Mouse (Mus musculus): ENCODE results near the gene Aldh1l1.

Gene Aldh1l1

DNA sequence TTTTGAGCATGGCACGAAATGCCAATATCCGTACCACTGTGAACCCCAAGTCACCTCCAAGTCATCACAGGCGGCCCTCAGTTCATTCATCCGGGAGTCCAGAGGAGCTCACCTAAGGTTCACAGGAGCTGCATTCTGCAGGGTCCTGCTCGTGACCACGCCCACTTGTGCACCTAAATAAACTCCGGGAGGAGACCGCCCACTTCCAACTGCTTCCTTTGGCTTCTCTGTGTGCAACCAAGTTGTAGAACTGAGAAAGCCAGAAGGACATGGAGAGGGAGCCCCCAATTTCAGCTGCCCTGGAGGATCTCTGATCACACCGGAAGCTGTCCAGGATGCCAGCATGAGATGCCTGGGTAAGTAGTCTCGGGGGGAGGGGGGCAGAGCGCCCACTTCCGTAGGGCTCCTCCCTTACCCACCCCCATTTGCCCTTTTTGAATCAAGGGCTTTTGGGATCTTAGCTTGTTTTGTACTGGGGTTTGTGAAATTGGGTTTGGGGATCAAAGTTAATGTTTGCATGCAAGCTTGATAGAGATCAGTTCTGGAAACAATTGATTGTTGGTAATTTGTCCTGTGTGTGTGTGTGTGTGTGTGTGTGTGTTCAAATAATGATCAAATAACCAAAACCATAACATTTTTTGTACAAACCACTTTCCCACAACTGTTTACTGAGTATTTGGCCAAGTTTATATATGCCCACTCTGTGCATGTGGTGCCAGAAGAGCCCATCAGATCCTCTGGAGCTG lies at the start of gene Aldh1l1:
Gene Aldh1l1 (plus strand): TSS at position 252 of the 746 bp plus-strand sequence.
- DNase-seq (ENCODE audit: low spot score in 2 of 2), result no peak

DNA sequence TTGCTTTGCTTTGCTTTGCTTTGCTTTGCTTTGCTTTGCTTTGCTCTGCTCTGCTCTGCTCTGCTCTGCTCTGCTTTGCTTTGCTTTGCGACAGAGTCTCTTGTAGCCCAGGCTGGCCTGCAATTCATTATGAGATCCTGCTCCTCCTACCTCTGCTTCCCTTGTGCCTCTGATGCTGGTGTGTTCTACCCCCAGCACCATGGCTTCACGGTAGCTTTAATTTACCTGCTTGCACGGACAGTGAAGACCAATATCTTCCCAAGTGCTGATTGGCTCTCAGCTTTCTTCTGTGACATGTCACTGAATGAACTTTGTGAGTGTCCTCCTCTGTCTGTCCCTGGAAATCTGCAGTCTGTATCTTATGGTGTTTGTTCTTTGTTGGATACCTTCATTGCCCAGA lies 49.2 kb upstream of the Aldh1l1 start:
- DNase-seq (ENCODE audit: low spot score in 2 of 2), result no peak

DNA sequence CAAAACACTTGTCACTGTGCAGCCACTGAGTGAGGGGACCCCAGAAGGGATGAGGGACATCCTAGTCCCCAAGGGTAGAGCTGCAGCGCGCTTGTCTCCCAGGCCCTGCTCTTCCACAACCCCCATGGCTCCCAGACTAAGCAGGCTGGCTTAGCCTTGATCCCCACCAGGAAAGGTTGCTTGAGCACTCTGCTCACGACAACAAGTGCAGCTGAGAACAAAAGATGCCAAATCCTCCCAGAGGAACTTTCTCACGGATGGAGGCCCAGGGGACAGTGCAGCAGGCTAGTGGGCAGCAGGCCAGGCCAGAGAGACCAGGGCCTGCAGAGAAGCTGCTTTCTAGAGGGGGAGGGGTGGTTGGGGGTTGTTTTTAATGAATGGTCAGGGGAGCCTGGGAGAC lies 39.3 kb upstream of the Aldh1l1 start:
- no peak for DNase-seq (ENCODE audit: low spot score in 2 of 2)

DNA sequence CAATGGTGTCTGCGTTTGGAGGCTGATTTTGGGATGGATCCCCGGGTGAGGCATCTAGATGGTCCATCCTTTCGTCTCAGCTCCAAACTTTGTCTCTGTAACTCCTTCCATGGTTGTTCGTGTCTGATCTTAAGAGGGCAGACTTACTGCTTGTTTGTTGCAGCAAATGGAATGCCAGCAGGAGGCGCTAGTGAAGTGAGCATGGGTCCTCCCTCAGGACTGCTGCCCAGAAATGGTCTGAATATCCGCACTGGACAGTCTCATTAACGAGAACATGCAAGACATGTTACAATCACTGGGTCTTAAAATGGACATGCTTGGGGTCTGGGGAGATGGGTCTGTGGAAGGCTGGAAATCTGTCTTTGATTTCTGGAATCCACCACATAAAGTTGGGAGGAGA lies 36.0 kb upstream of the Aldh1l1 start:
- peak; percentile 62 to 66 for DNase-seq (ENCODE audit: low spot score in 2 of 2)

DNA sequence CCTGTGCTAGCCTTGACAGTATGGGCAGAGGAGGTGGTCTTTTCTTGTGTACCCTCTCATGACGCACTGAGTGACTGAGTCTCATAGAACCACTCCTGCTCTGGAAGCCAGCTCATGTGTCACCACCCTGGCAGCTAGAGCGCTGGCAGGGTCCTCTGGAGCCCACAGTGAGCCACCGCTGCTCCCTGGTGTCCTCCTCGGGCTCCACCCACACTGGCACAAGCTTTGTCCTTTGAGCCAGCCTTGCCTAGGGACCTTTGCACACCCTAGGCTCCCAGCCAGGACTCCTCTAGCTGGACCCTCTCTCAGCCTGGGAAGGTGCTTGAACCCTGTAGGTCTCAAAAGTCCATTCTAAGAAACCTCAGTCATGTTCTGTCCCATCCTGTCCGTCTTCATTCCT lies 35.5 kb upstream of the Aldh1l1 start:
- no peak for DNase-seq (ENCODE audit: low spot score in 2 of 2)

DNA sequence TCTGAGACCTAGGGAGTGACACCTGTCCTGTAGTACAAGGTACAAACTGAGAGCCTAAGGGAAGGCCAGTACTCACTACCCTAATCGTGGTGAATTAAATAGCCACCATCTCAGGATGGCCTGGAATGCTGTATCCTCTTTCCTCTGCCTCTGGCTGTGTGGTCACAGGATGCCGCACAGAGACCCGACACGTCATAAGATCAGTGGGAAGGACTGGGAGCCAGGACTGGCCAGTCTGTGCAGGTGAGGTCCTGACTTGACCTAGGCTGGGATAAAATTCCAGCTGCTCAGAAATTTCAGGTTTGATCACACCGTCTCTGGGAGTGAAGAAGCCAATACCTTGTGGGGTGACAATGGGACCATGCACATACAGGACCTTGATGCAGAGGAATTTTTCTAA lies 34.7 kb upstream of the Aldh1l1 start:
- DNase-seq (ENCODE audit: low spot score in 2 of 2), result no peak

DNA sequence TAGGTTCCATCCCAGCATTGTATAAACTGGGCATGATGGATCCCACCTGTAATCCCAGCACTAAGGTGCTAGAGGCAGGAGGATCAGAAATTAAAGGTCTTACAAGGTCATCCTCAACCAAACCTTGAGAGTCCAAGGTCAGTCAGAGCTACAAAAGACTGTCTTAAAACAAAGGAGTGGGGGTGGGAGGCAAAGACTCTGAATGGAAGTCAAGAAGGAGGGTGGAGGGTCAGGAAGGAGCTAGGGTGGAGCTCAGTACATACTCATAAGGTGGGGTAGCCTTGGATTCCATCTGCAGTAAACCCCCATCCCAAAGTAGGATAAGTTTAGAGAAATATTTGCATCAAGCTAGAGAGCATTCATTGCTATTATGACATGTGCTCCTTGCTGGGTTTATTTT lies 33.6 kb upstream of the Aldh1l1 start:
- no peak for DNase-seq (ENCODE audit: low spot score in 2 of 2)

DNA sequence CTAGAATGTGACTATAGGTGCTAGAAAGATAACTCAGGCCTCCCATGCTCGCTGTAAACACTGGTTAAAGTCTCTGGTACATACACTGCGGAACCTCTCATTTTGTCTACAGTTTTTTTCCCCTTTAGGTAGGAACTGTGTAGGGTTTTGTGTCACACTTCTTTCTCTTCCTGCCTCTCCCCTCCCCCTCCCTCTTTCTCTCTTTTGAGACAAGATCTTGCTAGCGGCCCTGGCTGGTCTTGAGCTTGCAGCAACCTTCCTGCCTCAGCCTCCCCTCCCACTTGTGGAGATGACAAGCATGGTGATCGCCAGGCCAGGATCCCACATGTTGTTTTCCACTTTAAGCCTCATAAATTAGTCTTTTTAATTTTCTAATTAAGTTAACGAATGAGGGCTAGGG lies 32.5 kb upstream of the Aldh1l1 start:
- no peak for DNase-seq (ENCODE audit: low spot score in 2 of 2)

DNA sequence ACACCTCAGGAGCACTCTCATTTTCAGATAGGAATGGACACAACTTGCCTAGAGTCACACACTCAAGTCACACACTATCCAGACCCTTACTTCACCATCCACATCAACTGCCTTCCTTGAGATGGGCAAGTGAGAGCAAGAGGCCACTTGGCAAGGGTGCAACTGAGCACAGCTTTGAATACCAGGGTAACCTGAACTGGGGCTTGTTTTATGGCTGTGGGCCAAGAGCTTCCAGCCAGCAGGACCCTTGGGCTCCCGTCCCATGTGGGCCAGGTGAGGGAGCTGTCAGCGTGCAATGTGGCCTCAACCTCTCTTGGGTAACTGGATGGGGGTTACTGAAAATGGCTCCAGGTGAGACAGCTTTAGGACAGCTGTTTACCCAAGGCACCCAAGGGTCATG lies 28.8 kb upstream of the Aldh1l1 start:
- no peak for DNase-seq (ENCODE audit: low spot score in 2 of 2)

DNA sequence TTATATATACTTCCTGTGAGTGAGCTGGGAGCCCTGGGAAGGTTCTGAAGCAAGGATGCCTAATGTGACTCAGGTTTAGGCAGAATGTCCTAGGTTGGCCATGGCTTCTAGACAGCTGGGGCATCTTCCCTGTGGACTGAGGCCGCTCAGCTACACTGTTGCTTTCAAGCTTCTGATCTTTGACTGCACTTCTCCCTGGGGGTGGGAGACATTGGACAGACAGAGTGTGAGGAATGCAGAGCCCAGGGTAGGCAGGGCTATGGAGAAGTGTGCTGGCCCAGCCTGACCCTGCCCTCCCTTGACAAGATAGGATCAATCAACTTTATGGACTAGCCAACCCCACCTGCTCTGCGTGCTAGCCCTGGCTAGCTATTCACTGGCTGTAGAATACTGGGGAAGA lies 25.0 kb upstream of the Aldh1l1 start:
- DNase-seq (ENCODE audit: low spot score in 2 of 2), result no peak

DNA sequence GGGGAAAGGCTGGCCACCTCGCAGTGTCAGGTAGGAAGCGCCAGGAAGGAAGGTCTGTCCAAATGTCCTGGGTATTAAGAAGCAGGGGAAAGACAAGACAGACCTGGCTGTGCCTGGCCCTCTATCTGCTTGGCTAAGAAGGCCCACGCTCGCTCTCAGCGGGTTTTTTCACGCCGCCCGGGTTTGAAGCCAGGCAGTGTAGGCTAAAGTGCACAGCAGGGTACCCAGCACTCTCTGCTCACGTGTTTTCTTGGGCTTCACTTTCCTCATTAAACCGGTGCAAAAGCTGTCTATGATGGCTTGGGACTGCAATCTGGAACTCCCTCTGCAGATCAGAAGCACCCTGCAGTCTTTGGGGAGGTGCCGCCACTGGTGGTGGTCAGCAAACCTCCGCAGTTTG lies 24.5 kb upstream of the Aldh1l1 start:
- no peak for DNase-seq (ENCODE audit: low spot score in 2 of 2)

DNA sequence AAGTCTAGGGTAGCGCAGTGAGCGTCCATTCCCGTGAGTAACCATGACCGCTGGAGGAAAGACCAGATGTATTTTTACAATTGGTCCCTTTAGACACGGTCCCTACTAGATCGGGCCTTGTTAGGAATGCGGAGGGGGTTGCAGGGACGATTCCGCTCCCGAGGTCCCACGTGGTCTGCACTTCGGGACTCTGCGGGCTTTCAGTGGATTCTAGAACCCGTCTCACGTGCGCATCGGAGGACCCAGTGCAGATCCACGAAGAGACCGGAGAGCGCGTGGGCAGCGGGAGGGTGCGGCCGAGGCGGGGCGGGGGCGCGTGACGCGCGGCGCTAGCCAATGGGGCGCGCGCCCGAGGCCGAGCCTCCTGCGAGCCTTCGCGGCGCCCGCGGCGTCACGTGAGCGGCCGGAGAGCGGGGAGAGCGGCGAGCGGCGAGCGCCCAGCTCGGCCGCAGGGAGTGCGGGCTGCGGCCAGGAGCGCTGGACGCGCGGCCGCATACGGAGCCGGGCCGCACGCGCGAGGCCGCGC lies 24.0 kb upstream of the Aldh1l1 start, which contains the start of gene Klf15:
Gene Klf15 (plus strand): TSS at position 396 of the 526 bp plus-strand sequence.
- DNase-seq (ENCODE audit: low spot score in 2 of 2), result peak; percentile 83 to 90

DNA sequence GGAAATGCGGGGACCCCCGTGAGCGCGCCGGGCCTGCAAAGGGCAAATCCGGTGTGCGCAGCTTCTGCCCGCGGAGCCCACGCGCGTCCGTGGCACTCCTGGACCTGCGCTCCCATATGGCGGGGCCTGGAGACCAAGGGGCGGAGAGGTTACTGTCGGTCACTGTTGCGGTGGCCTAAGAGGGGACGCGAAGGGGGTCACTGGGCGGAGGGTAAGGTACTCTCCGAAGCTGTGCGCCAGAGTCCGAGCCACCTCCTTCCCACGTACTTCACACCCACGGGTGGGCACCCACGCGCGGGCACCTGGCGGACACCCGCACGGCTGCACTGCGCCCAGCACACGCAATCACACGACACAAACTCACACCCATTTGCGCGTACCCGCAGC lies 23.4 kb upstream of the Aldh1l1 start:
- DNase-seq (ENCODE audit: low spot score in 2 of 2), result peak; percentile 26 to 40

DNA sequence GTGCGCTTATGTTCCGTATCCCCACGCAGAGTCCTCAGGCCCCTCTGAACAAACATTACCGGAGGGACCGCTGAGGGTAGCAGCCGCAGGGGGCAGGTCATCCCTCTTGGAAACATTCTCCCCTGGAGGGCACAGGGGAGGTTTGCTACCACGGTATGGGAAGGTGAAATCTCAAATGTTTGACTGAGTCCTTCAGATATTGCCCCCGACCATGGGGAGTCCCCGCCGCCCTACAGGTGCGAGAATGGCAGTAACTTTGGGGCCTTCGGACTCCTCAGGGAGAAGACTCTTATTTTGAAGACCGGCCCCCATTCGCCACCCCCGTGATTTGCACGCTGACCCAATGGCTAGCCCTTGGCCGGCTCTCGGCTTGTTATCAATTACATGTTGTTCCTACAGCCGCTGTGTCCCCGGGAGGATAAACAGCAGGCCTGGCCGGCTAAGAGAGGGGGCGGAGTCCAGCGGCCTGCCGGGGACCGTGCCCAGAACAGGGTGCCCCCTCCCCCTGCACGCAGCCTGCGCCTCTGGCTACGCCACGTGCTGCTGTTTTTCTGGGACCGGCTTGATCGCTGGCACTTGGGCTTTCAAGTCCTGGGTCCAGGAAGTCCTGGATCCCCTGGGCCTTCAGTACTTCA lies 22.9 kb upstream of the Aldh1l1 start:
- peak; percentile 86 to 87 for DNase-seq (ENCODE audit: low spot score in 2 of 2)

DNA sequence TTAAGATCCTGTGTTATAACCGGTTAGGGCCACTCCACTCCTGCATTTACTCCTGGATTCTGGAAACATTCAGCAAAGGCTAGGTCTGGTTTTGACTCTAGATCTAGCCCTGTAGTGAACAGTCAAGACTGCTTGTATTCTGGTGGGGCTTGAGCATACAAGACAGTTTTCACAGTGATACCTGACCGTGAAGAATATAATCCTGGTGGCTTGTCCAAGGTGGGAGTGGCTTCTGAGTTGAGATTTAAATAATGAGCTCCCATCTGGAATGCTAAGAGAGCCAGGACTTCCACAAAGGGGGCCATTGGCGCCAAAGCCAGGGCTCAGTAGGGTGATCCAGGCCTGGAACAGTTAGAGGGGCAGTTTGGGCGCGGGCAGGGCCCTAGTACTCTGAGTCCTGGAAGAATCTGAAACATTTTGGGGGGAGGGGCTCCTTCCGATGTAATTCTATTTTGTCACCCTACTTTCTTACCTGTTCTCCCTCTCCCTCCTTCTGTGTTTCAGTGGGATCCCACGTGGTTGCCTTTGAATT lies 22.3 kb upstream of the Aldh1l1 start:
- no peak for DNase-seq (ENCODE audit: low spot score in 2 of 2)

DNA sequence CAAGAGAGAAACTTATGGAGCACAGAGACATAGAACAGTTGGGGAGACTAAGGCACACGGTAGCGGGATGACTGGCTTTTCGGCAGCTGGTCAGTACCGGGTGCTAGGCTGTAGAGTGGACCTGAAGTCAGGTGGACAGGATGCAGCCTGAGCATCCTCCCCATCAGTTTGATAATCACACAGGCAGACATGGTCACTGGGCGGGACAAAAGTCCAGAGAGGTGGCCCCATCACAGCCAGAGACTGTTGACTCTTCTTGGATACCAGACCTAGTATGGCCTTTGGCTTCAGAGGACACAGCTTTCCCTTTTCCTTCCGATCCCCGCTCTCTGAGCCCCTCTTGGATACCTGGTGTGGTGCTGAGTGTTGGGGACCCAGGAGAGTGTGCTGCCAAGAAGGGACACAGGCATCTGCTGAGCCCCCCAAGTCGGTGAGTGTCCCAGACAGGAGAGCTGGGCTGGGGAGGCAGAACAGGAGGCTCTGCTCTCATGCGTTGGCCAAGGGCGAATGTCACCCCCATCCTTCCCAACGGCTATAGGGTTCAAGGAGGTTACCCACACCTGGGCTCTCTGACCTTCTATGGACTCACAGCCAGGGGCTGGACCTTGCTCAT lies 21.1 kb upstream of the Aldh1l1 start:
- no peak for DNase-seq (ENCODE audit: low spot score in 2 of 2)

DNA sequence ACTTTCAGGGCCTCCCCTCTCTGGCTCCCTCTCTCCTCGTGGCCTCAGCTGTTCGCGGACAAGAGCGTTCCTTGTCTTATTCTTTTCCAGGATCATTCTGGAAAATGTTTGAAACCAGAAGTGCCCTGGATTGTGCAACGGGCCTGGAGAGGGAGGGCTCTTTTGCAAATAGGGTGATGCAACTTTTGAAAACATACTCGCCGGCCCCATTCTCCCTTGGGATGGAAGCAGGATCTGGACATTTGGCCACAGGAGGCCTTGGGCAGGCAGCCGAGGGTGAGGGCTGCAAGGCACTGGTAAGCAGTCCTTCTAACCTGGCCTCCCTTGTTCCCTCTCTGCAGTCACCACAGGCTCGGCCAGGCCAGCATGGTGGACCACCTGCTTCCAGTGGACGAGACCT lies 20.1 kb upstream of the Aldh1l1 start:
- DNase-seq (ENCODE audit: low spot score in 2 of 2), result no peak

DNA sequence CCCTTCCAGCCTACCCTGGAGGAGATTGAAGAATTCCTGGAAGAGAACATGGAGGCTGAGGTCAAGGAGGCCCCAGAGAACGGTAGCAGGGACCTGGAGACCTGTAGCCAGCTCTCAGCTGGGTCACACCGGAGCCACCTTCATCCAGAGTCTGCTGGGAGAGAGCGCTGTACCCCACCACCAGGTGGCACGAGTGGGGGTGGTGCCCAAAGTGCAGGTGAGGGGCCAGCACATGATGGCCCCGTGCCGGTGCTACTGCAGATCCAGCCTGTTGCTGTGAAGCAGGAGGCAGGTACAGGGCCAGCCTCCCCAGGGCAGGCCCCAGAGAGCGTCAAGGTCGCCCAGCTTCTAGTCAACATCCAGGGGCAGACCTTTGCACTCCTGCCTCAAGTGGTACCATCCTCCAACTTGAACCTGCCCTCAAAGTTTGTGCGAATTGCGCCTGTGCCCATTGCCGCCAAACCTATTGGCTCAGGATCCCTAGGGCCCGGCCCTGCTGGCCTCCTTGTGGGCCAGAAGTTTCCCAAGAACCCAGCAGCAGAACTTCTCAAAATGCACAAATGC lies 19.3 kb upstream of the Aldh1l1 start:
- DNase-seq (ENCODE audit: low spot score in 2 of 2), result no peak

DNA sequence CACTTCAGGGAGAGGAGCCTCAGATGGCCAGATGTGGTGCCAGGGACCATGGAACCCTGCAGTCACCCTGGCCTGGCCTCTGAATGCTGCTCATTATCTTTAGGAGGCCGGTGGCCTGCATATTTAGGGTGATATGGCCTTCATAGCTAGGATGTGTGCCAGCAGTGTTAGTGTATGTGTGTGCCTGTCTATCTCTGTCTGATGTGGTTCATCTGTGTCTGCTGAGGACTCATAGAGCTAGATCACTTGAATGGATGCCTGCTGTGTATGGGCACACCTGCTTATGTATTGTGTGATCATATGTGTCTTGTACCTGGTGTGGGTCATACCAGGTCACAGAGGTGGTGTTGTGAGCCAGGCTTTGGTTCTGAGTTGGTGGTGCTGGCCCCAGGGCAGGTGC lies 18.0 kb upstream of the Aldh1l1 start:
- no peak for DNase-seq (ENCODE audit: low spot score in 2 of 2)

DNA sequence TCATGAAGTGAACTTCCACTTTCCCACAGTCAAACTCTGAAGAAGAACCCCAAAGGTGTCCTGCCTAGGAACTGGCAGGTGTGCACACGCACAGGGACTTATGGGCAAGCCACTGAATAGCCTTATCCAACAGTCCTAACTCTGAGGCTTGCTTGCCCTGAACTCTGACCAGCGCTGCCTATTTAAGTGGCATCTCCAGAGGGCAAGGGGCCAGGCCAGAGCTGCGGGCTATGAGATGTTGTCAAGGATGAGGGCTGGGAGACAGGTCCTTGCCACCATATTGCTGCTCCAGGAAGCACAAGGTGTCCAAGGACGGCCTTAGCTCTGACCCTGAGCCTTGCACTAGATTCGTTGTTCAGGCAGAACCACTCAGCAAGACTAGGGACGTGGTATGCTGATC lies 17.2 kb upstream of the Aldh1l1 start:
- no peak for DNase-seq (ENCODE audit: low spot score in 2 of 2)

DNA sequence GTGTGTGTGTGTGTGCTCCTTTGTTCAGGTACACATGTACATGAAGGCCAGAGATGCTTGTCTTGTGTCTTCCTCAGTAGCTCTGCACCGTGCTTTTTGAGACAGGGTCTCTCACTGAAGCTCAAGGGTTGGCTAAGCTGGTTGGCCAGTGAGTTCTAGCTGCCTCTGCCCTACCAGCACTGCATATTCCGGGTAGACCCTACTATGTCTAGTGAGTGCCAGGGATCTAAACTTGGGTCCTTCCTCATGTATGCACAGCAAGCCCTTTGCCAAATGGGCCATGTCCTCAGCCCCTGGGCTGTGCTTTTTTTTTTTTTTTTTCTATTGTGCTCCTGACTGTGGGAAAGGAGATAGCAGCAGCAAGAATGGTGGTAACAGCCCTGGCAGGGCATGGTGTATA lies 16.0 kb upstream of the Aldh1l1 start:
- DNase-seq (ENCODE audit: low spot score in 2 of 2), result no peak

DNA sequence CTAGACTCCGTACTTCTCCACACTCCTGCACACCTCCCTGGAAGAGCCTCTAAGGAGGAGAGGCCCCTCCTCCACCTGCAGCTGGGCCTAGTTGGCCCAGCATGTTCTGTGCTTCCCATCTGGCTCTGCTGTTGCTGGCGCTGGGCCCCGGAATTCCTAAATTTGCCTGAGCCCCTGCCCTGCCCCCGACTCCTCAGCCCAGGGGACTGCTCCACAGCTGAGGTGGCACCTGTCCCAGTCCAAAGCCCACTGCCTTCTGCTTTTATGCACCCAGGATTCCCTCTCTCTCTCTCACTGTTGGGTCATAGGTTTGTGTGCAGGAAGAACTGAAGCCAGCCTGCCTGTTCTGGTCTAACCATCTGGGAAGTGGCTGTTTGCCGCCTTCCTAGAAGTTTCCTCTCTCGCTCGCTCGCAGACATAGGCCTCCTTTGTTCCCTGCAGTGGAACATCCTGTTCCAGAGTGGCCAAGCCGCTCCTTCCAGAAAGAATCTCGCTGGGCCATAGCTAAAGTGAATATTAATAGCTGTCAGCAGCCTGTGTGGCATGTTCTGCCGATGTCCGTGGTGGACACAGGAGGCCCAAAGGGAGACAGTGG lies 15.2 kb upstream of the Aldh1l1 start:
- DNase-seq (ENCODE audit: low spot score in 2 of 2), result peak; percentile 58 to 63

All from right cerebral cortex, postnatal 36 days (tissue).